Mouse (Mus musculus) adrenal gland, postnatal 25 days (tissue): ENCODE measurements around the gene Pagr1b. TPM values are rescaled to one million over a fixed set of nuclear protein-coding genes. Genes with fewer than 3 reads are reported as not detected.

ENCODE experiments used
- DNase-seq: peaks from one replicate; pipeline ENCODE4 v3.0.0; 2021; ENCODE audit warnings: mixed read lengths
- total RNA-seq: library from RNA; stranded (reverse); gene quantifications from 2 replicates; pipeline ENCODE4 v1.2.3, GENCODE M21; 2021

The Pagr1b gene
- total RNA-seq, 1 experiment from 2014 or later: 1.7 TPM

DNA sequence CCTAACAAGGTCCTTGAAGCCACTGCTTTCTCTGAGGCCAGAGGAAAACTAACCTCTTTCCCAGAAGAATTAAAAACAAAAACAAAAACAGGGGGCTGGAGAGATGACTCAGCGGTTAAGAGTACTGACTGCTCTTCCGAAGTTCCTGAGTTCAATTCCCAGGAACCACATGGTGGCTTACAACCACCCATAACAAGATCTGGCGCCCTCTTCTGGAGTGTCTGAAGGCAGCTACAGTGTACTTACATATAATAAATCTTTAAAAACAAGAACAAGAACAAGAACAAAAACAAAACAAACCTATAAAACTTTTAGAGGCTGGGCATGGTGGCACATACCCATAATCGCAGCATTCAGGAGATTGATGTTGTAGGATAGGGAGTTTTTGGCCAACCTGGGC lies 19.8 kb downstream of the Pagr1b start:
- DNase-seq: no peak

DNA sequence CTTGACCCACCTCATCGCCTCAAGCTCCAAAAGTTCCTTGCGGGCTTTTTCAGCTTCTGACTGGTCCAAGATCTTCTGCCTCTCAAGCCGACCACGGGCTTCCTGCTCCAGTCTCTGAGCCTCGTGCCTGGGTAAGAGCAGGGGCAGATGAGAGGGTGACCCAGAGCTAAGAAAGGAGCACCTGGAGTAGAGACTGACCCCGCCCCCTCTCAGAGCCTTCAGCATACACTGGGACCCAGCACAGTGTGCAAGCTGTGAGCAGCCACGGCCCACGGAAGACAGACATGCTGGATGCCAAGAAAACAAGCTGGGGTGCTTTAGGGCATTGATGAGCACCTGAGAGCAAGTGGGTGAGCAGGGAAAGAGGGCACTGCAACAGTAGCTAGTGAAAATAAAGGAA lies 27.5 kb downstream of the Pagr1b start:
- no peak for DNase-seq

DNA sequence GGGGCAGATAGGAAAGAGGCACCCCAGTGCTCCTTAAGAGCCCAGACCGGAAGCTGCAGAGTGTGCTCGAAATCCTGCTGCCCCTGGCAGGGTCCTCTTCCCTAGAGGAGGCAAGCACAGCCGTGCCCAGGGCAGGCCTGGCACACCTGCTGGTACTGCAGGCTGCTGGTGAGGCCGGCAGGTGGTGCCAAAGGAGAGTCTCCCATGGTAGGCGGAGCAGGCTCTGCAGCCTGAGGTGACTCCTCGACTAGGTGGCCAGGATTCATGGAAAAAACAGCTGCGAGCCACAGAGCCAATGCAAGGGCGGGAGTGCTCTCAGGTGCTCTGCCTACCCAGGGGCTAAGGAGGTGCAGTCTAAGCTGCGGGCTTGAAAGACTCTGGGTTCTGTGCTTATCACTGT lies 30.0 kb downstream of the Pagr1b start:
- DNase-seq: peak; percentile 28

DNA sequence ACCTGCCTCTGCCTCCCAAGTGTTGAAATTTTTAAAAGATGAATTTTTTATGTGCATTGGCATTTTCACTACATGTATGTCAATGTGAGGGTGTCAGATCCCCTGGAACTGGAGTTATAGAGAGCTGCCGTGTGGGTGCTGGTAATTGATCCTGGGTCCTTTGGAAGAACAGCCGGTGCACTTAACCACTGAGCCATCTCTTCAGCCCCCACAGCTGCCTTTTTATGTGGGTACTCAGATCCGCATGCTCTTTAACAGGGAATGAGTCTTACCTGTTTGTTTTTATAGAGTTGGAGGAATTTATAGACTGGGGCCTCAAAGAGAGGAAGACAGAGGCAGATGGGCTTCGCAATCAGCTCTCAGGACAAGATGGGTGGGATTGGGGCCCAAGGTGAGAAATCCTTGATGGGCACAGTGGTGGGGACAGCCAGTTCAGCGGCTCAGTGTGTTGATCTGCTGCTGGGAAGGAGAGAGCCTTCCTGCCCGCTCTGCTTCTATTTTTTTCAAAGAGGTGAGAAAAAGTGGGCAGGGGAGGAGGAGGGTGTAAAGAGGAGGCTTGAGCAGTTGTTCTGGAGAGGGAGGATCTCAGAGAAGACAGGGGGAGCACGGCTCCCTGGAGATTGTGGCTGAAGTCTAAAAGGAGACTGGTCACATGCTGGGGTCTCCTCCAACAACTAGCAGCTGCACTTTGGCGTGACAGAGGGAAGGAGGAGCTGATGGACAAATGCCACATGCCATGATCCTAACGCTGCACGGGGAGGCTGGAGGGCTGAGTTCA lies 31.4 kb downstream of the Pagr1b start:
- no peak for DNase-seq

DNA sequence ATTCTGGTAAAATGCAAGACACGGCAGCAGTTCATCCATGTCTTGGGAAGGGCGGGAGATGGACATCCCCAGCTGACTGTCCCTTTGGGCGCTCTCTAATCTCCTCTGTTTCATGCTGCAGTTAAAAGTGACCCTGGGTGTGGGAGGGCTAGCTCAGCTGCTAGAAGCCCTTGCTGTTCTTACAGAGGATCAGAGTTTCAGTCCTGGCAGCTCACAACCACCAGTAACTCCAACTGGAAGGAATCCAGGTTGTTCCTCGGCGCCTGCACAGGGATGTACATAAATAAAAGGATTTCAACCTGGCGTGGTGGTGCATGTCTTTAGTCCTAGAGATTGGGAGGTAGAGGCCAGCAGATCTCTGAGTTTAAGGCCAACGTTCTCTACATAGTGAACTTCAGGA lies 33.2 kb downstream of the Pagr1b start:
- DNase-seq: no peak

DNA sequence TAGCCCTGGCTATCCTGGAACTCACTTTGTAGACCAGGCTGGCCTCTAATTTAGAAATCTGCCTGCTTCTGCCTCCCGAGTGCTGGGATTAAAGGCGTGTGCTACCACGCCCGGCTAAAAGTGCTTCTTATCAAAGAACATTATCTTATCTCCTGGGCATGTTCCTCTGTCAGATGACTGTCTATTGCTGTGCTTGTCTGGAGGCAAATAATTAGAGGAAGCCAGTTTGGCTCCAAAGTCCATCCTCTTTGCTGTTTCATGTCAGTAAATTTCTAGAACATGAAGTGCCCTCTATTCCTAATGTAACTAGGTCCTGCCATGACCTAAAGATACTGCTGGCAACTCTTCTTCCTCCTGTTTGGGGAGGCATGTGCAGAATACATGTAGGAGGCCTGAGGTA lies 34.2 kb downstream of the Pagr1b start:
- no peak for DNase-seq

DNA sequence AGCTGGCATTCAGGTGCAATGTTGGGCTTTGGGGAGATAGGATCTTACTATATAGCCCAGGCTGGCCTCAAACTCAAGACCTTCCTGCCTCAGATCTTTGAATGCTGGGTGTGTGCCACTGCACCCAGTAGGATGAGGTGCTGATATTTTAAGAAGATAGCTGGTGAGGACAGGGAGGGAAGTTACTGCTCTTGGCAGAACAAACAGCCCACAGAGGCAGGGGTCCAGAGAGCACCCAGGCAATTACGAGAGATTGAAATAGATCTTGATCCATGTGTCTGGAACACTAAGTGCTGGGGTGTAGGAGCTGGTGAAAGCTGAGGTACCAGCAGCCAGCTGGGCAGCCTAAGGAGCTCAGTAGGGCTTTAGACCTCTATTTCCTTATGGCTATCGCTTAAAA lies 34.7 kb downstream of the Pagr1b start:
- no peak for DNase-seq

DNA sequence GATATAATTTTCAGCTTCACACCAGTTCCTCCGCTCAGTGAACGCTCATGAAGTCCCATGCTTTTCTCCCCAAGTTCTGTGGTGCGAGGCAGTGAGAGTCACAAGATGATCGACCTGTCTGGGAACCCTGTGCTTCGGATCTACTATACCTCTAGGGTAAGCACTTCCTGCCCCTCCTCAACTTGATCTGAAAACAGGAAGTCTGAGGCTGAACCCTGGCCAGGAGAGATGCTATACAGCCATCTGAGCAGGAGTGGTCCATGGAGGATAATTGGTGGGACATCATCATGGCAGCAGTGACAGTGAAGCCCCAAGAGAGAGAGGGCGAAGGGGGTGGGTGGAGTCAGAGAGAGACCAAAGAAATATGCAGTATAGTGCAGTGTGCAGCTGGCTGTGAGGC lies 37.4 kb downstream of the Pagr1b start:
- DNase-seq: no peak

DNA sequence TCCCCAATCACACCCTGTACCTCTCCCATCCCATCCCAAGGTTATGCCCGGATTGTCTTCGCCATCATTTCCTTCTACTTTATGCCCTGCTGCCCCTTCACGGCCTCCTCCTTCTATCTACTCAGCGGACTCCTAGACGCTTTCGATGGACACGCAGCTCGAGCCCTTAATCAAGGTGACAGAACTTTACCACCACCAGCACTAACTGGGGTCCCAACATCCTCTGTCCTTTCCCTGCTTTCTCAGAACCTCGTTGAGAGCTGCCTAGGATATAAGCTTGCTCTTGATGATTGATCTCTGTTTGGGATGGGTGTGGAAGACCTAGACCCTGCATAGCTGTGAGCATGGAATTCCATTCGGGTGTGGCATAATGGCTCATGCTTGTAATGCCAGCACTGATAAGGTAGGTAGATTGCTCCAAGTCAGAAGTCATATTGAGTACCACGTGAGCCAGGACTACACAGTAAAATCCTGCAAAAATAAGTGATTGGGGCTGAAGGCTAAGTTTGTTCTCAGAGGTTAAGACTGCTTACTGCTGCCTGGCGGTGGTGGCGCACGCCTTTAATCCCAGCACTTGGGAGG lies 39.3 kb downstream of the Pagr1b start:
- DNase-seq: no peak

DNA sequence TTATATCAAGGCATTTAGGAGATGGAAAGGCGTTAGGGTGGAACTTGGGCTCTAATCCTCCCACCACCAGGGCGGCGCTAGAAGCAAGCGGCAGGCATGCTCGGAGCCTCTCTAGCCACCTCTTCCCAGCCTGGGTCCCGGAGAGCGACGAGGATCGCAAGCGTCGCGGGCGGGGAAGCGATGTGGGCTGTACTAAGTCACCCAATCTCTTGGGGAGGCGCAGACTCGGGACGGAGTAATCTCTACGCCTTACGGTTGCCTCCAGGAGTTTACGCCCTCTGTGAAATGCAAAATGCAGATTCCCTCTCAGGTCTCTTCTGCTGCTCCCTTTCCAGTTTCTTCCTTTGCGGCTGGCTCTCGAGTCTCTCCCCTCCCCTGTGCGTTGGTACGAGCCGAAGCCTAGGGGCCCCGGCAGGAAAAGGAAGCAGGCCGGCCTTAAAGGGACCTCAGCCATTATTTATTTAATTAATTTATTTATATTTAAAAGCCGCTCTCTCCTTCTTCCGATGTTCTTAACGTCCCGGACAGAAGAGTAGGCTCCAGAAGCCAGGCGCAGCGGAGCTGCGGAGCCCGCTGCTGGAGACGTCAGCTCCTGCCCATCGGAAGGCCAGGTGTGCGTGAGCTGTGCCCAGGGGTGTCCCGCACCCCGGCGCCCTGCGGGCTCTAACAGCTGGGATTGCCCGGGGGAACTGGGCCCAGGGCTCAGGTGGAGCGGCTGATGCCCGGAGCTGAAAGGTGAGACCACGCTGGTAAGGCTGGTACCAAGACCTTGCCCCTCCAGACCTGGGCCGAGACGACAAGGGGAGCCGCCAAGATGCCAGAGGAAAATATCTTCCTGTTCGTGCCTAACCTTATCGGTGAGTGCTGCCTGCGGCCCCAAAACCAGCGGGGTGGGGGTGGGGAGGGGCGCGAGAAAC lies 40.1 kb downstream of the Pagr1b start, which contains the start of gene Cdiptos:
Gene Cdiptos (minus strand): TSS at position 149 of the 917 bp plus-strand sequence.
- DNase-seq: peak; percentile 97

DNA sequence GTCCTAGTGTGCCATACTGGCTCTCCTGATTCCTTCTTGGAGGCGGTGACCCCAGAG lies 40.6 kb downstream of the Pagr1b start, which contains the start of gene Cdipt:
Gene Cdipt (plus strand): TSS at position 22 of the 57 bp plus-strand sequence.
- no peak for DNase-seq

DNA sequence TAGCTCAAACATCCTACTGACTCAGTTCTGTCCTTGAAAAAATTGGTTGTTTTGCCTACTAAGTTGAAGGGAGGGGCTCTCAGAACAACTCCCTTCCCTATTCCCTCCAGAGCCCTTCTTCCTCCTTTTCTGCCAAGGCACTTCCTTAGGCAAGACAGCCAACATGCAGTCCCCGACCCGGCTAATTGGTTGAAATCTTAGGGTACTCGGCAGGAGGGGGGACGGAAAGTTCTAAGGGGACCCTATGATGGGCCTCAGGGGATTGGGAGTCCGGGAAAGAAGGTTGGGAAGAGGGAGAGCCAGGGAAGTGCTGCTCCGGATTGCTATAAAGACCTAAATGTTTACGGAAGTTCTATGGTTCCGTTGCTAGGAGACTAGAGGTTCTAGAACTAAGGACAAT lies 40.8 kb downstream of the Pagr1b start:
- no peak for DNase-seq

DNA sequence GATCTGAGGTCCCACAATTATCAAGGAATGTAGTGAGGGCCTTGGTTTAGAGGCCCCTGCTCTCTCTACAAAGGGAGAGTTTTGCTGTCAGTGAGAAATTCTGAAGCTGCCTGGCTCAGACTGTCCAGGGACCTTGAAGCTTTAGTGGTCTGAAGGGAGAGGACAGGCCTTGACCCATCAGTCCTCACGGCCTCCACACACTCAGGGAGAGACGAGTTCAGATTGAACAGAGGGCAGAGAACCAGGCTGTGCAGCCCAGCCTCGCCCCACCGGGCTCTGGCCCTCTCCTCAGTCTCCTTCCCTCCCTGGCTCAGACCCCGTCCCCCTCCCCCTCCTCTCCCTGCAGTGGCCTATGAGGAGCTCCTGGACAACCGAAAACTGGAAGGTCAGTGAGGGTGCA lies 48.9 kb downstream of the Pagr1b start:
- peak; percentile 31 for DNase-seq

DNA sequence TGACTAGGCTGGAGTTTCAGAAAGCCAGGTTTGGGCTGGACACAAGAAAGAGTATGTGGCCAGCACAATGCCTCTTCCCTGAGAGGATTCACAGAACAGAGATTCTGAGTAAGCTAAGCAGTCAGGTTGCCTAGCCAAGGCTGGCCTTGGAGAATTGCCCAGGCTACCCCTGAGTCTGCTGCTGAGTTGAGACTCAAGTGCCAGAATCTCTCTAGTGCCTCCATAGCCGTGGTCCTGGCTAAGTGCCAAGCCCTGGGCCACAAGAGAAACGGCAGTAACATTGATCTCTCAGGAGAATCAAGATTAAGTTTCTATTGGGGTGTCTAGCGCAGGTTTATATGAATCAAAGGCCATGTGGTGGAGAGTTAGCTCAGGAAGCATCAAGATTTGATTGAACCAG lies 50.7 kb downstream of the Pagr1b start:
- DNase-seq: peak; percentile 25

DNA sequence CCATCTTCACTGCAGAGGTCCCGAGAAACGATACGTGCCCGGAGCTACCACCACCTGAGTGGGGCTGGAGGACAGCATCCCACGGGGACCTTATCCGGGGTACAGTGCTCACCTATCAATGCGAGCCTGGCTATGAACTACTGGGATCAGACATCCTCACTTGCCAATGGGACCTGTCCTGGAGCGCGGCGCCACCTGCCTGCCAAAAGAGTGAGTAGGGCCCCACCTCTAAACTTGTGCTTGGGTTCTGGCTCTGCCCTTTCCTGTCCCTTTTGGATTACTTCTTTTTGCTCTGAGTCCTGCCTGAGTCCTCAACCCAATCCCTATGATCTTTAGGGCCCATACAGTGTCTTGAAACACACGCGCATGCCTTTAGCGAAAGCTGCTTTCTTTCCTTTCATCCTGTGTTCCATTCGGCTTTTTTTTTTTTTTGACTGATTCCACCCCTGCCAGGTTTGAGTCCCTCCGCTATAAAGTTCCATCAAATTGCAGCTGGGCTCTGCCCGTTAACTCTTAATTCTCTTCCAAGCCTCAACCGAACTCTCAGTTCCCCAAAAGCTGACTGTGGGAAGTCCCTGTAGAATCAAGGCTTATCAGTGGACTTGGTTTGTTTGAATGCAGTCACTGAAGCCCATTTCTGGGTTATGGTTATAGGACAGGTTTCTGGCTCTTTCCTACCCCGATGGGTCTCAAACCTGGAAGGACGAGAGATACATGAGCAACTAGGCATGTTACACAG lies 52.6 kb downstream of the Pagr1b start:
- DNase-seq: peak; percentile 56

DNA sequence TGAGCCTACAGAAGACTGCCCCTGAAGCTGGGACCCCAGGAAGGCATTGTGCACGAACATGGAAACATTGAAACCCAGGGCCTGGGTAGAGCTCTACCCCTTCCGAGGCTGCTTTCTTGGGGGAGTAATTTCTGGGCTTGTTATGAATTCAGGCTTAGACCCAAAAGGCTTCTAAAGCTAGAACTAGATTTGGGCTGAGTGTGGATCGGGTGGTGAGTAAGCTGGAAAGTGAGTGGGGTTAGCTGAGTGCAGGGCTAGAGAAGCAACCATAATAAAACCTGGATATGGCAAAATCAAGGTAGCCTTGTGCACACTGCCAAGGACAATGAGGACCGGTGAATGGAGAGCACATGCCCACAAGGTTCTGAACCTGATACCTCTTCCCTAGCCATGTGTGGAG lies 54.3 kb downstream of the Pagr1b start:
- DNase-seq: no peak

DNA sequence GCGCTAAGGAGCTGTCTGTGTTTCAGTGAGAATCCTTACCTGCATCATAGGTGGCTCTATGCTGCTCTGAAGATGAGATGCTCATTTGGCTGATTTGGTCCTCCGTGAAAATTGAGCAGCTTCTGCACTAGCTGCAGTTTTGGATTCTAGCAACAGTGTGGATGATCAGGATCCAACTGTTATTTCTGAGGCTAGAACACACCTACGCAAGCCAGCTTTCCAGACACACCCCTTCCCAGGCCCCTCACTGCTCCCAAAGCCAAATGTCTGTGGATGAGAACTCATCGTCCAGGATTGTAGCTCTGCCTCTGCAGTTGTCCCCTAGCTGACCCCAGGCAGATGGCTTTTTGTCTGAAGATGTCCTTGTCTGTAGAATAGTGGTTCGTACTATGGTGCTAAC lies 55.2 kb downstream of the Pagr1b start:
- no peak for DNase-seq

DNA sequence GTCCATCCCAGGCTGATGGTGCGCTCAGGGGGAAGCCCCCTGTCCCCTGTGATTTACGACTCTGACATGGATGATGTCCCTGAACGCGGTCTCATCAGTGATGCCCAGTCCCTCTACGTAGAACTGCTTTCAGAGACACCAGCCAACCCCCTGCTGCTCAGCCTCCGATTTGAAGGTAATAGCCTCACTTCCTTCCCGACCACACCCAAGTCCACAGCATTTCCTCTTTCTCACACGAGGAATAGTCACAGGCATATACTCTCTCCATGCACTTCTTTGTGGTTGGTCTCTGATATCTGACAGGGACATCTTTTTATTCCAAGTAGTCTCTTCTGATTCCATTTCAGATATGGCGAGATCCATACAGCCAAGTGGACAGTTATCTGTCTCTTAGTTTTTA lies 56.5 kb downstream of the Pagr1b start:
- DNase-seq: no peak

DNA sequence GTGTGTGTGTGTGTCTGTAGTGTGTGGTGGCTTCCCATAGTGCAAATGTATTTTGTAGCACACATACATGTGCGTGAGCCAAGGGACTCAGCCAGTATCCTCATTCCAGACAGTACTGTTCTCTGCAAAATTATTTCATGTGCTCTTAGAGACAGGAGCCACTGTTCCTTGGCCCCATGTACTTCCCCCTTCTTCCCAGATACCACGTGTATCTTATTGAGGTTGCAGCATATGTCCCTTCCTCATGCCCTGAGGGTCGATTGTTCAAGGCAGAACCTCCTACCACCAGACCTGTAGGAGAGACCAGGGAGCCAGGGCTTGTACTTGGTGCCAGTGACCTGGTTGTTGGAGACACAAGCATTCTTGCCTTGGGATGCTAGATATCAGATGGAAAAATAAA lies 61.2 kb downstream of the Pagr1b start:
- DNase-seq: no peak

DNA sequence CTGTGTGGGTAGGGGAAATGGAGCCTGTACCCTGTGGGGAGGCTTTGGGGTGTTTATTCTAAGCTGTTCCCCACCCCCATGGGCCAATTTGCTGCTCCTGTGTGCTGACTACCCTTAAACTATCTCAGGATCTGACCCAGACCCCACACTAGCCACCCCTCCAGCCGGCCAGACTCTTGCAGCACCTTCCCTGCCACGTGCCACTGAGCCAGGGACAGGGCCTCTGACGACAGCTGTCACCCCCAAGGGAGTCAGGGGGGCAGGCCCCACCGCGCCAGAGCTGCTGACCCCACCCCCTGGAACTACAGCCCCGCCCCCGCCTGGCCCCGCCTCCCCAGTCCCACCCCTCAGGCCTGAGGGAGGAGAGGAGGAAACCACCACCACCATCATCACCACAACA lies 63.6 kb downstream of the Pagr1b start:
- DNase-seq: no peak

DNA sequence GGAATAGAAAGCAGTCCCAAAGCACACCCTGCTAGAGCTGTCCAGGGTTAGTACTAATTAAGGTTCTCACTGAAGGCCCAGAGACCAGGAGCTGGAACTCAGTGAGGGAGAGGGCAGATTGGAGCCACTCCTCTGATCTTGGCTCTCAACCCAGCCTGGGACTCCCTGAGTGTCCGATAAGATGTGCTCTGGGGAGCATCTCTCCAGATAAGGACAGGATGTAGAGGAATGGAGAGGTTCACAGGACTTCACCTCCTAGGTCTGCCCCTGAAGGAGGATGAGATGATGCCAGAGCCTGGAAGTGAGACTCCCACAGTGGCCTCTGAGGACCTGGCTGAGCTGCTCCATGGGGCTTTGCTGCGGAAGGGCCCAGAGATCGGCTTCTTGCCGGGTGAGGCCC lies 64.5 kb downstream of the Pagr1b start:
- DNase-seq: no peak
